Mouse (Mus musculus) midbrain, embryonic 14.5 days (tissue): ENCODE results near the gene Slc24a5. TPM values are rescaled to one million over a fixed set of nuclear protein-coding genes. Genes with fewer than 3 reads are reported as not detected.

Source experiments
- ATAC-seq: fragments of 200-750 bp; cut with Nextera tagmentation; 2 replicates; pipeline ENCODE4 v1.8.0; 2017; ENCODE audit warnings: moderate number of reproducible peaks, moderate library complexity; ENCODE audit not compliant: low FRiP score, low TSS enrichment
- DNase-seq: peaks from one replicate; pipeline ENCODE4 v3.0.0-alpha.2; 2015
- H3K27ac ChIP-seq: fragments of 300-500 bp; sonication (generic); replicated peaks from 2 replicates; pipeline ENCODE4 v1.5.1; 2014; ENCODE audit warnings: mild to moderate bottlenecking, low read depth, low read length, moderate library complexity
- H3K27me3 ChIP-seq: fragments of 300-500 bp; sonication (generic); 2 replicates; pipeline ENCODE4 v1.6.1; 2014; ENCODE audit warnings: low read length, control low read depth, mixed read lengths; ENCODE audit not compliant: control insufficient read depth, insufficient read depth
- H3K36me3 ChIP-seq: fragments of 300-500 bp; sonication (generic); 2 replicates; pipeline ENCODE4 v1.6.1; 2014; ENCODE audit warnings: low read length, control low read depth; ENCODE audit not compliant: control insufficient read depth, insufficient read depth
- H3K4me1 ChIP-seq: fragments of 300-500 bp; sonication (generic); 2 replicates; pipeline ENCODE4 v1.6.1; 2014; ENCODE audit warnings: mild to moderate bottlenecking, antibody characterized with exemption, low read length, control low read depth; ENCODE audit not compliant: control insufficient read depth, insufficient read depth
- H3K4me2 ChIP-seq: fragments of 300-500 bp; sonication (generic); 2 replicates; pipeline ENCODE4 v1.6.1; 2014; ENCODE audit warnings: mild to moderate bottlenecking, low read length, moderate library complexity
- H3K4me3 ChIP-seq: fragments of 300-500 bp; sonication (generic); replicated peaks from 2 replicates; pipeline ENCODE4 v1.5.1; 2014; ENCODE audit warnings: low read depth, low read length
- H3K9ac ChIP-seq: fragments of 300-500 bp; sonication (generic); replicated peaks from 2 replicates; pipeline ENCODE4 v1.6.1; 2014; ENCODE audit warnings: mild to moderate bottlenecking, low read length, moderate library complexity
- H3K9me3 ChIP-seq: fragments of 300-500 bp; sonication (generic); 2 replicates; pipeline ENCODE4 v1.6.1; 2016; ENCODE audit warnings: low read length, control low read depth, mixed read lengths; ENCODE audit not compliant: control insufficient read depth
- WGBS: fragments of 180-500 bp; shearing (Covaris S2); extraction: QIAGEN DNeasy Blood & Tissue Kit; methylation state at CpG from one replicate; pipeline ENCODE4 v1.1.7; 2014; 5-methylcytosine and 5-hydroxymethylcytosine counted together
- polyA plus RNA-seq: library from polyadenylated mRNA; unstranded; fragments of >200 nt; fragmentation: Nextera tagmentation; extraction: Ambion mirVana; gene quantifications from 2 replicates; pipeline ENCODE4 v1.2.1, GENCODE M21; 2014

Slc24a5 gene
- 7.6 and 8.1 TPM in 2 replicates for polyA plus RNA-seq

DNA sequence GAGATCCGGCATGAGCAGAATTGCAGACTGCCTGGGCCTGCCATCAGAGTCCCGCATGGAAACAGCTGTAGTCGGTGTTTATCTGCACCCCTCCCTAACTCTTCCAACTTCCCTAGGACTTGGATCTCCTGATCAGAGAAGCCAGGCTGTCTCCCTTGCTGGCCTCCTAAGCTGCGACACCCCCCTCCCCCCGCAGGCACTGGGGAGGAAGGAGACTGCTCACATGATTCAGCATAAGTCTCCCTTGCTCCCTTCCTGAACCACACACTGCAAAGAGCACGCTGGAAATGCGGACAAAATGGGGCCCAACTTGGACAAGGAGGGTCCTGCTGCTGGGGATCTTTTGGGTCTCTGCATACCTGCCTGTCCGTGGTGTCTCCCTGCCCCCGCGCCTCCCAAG is at the start of gene Slc24a5:
Gene Slc24a5, plus strand, starts transcription at position 231 of the 400 bp plus-strand sequence.
- H3K9me3 ChIP-seq = no peaks in the 10 kb centered on the region
- ATAC-seq (no peak), DNase-seq (no peak)
- H3K4me2 ChIP-seq = no peak within 1 kb of the TSS
- no peak within 1 kb of the TSS for H3K4me3 ChIP-seq
- WGBS = 72% methylated on average over 10 of the region's 10 CpGs
- H3K27me3 ChIP-seq = no peaks in the 10 kb centered on the region
- H3K9ac ChIP-seq = no peak within 1 kb of the TSS
- no peak within 1 kb of the TSS for H3K27ac ChIP-seq
- no peaks in the 10 kb centered on the region for H3K36me3 ChIP-seq
- no peaks in the 10 kb centered on the region for H3K4me1 ChIP-seq

DNA sequence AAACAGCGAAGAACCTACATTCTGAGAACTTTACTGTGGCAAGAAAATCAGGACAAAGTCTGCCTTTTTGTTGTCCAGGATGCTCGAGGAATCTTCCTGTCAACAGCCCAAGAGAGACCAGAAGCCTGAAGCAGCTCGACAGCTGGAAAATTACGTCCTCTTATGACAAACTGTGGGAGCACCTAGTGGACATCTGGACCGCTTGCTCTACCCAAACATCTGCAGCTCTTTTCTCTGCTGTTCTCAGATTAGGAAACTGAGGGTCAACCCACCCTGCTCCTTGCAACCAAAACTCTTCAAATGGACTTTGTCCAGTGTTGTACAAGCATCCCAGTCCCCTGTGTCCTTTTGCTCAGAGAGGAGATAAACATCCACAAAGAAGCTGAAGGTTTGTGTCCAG is 43.5 kb upstream of the Slc24a5 start:
- 80% methylated on average over 5 of the region's 5 CpGs for WGBS
- ATAC-seq (no peak), DNase-seq (no peak)
- Histone ChIP-seq H3K9me3 (no peaks in the 10 kb centered on the region), H3K9ac (no peak overlapping the region), H3K4me1 (no peaks in the 10 kb centered on the region), H3K4me3 (no peak overlapping the region), H3K4me2 (no peak overlapping the region), H3K27ac (no peak overlapping the region), H3K36me3 (no peaks in the 10 kb centered on the region), H3K27me3 (no peaks in the 10 kb centered on the region)

- WGBS = 81% methylated on average over 14 of the region's 14 CpGs
- ATAC-seq (no peak), DNase-seq (no peak)
- H3K27ac ChIP-seq = no peak overlapping the region
- no peak overlapping the region for H3K9ac ChIP-seq
- no peak overlapping the region for H3K4me3 ChIP-seq
- no peak overlapping the region for H3K4me2 ChIP-seq
- no peaks in the 10 kb centered on the region for H3K36me3 ChIP-seq
- H3K9me3 ChIP-seq = no peaks in the 10 kb centered on the region
- no peaks in the 10 kb centered on the region for H3K4me1 ChIP-seq
- H3K27me3 ChIP-seq = no peaks in the 10 kb centered on the region
Observed at GRCm38 (mm10) chr2:125026358-125027000, 41.4 kb upstream of the Slc24a5 start.

GRCm38 (mm10) chr2:125030591-125030990 is 37.3 kb upstream of the Slc24a5 start:
- Histone ChIP-seq H3K9ac (no peak overlapping the region), H3K36me3 (no peaks in the 10 kb centered on the region), H3K27ac (no peak overlapping the region), H3K4me3 (no peak overlapping the region), H3K4me2 (no peak overlapping the region), H3K9me3 (no peaks in the 10 kb centered on the region), H3K27me3 (no peaks in the 10 kb centered on the region), H3K4me1 (no peaks in the 10 kb centered on the region)
- ATAC-seq (no peak), DNase-seq (no peak)
- WGBS = 64% methylated on average over 7 of the region's 7 CpGs

- Histone ChIP-seq H3K27me3 (no peaks in the 10 kb centered on the region), H3K36me3 (no peaks in the 10 kb centered on the region), H3K9ac (no peak overlapping the region), H3K27ac (no peak overlapping the region), H3K9me3 (no peaks in the 10 kb centered on the region), H3K4me3 (no peak overlapping the region), H3K4me1 (no peaks in the 10 kb centered on the region), H3K4me2 (no peak overlapping the region)
- 67% methylated on average over 8 of the region's 8 CpGs for WGBS
- DNase-seq = no peak
- ATAC-seq = no peak
Observed at GRCm38 (mm10) chr2:125031111-125031510, 36.8 kb upstream of the Slc24a5 start.

DNA sequence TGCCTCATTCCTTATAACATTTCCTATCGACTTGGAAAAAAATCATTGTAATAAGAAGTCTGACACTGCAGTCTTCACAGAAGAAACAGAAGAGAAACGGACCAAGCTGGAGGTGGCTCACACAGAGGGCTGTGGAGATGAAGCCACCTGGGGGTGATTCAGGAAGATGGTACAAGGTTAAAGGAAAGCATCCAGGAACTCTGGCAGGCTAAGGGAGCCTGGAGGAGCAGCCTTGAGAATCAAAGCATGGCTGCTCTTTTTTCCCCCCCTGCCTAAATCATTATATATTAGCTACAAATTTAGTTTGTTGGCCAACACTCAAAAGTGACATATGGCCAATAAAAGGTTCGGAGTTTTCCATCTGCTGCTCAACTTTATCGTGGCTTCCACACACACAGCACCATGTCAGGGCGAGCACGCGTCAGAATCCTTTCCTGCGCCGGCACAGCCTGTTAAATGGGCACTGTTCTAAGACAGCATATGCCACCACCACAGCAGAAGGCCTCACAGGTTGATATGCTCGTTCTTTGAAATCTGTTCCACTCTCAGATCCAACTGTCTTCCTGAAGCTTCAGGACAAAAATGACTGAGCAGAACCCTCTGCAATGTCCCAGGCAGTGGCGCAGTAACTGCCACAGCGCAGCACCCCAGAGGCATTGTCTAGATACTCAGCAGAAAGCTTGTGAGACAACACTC is 36.2 kb upstream of the Slc24a5 start:
- Histone ChIP-seq H3K4me2 (no peak overlapping the region), H3K4me1 (no peaks in the 10 kb centered on the region), H3K27ac (peak overlapping the region; percentile 37; the same call in 1 of the 2 replicates), H3K9me3 (no peaks in the 10 kb centered on the region), H3K9ac (no peak overlapping the region), H3K36me3 (no peaks in the 10 kb centered on the region), H3K27me3 (no peaks in the 10 kb centered on the region), H3K4me3 (no peak overlapping the region)
- 83% methylated on average over 12 of the region's 12 CpGs for WGBS
- ATAC-seq = no peak
- DNase-seq = no peak

- ATAC-seq = no peak
Observed at GRCm38 (mm10) chr2:125032258-125032973, 35.5 kb upstream of the Slc24a5 start.

DNA sequence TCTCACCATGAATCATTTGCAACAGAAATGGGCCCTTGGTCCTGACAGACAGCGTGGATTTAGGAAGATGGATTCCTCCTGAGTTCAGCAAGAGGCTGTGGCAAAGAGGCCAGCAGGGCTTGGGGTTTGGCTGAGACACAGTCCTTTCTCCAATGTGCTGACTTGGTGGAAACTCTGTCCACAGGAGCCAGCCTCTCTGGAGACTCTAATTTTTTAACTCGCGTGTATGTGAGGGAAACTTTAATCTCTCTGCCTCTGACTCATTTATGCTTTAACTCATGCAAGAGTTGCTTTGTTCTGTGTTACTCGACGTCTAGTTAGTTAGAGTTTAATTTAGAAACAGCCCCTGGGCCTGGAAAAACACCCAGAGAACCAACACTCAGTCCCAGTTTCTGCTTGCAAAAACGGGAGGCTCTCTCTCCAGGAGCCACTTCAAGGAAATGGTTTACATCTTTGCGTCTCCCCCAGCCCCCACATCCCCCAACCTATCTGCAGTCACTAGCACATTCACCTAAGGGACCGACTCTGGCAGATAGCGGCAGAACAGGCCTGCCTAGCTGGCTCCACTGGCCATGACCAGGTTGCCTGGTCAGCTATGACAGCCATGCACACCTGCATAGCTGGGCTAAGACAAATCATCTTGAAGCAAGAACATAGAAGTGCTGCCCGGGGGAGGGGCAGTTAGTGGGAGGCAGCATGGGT is 34.7 kb upstream of the Slc24a5 start:
- no peak overlapping the region for H3K9ac ChIP-seq
- H3K4me2 ChIP-seq = no peak overlapping the region
- no peak overlapping the region for H3K4me3 ChIP-seq
- 78% methylated on average over 10 of the region's 10 CpGs for WGBS
- DNase-seq = no peak
- ATAC-seq = no peak
- no peak overlapping the region for H3K27ac ChIP-seq
- H3K9me3 ChIP-seq = no peaks in the 10 kb centered on the region
- no peaks in the 10 kb centered on the region for H3K36me3 ChIP-seq
- no peaks in the 10 kb centered on the region for H3K27me3 ChIP-seq
- no peaks in the 10 kb centered on the region for H3K4me1 ChIP-seq

More at GRCm38 (mm10) chr2:125032258-125032973, 35.5 kb upstream of the Slc24a5 start:
- Histone ChIP-seq H3K4me3 (no peak overlapping the region), H3K27ac (peak overlapping the region; percentile 37; the same call in 1 of the 2 replicates), H3K4me2 (no peak overlapping the region), H3K9ac (no peak overlapping the region), H3K9me3 (no peaks in the 10 kb centered on the region), H3K4me1 (no peaks in the 10 kb centered on the region), H3K36me3 (no peaks in the 10 kb centered on the region), H3K27me3 (no peaks in the 10 kb centered on the region)
- 81% methylated on average over 17 of the region's 17 CpGs for WGBS
- peak; percentile 46 for DNase-seq
